Mouse (Mus musculus): ENCODE measurements around the gene Ankrd55. TPM values are rescaled to one million over a fixed set of nuclear protein-coding genes. Genes with fewer than 3 reads are reported as not detected.

Ankrd55 gene
- total and polyA plus RNA-seq, 2 experiments from 2014 or later = 5.7 to 15.6 TPM

DNA sequence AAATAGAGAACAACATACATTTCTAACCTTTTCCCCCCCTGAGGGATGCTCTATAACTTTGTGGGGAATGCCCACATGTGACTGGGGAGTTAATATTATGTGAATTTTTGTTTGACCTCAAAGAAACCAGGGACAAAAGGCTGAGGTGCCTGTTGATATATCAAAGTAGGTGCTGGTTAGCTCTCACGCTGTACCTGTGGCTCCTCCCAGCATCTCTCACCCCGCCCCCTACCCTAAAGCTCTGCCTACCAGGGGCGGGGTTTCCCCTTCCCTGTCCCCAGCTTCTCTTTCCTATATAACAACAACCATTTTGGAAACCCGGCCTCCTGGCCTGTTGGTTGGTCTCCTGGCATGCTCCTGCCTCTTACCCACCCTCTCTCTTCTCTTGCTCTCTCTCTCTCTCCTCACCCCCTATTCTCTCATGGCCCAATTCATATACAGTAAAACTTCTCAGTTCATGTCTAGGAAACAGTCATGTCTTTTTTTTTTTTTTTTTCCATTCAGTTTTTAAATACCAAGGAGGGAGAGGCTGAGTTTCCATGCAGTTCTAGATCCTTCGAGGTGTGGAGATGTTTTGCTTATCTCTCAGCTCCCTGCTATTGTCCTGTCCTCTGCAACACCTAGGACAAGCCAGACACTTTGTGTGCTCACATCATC lies 54.8 kb downstream of the Ankrd55 start:
- WGBS = 75% methylated on average over 5 of the region's 5 CpGs

DNA sequence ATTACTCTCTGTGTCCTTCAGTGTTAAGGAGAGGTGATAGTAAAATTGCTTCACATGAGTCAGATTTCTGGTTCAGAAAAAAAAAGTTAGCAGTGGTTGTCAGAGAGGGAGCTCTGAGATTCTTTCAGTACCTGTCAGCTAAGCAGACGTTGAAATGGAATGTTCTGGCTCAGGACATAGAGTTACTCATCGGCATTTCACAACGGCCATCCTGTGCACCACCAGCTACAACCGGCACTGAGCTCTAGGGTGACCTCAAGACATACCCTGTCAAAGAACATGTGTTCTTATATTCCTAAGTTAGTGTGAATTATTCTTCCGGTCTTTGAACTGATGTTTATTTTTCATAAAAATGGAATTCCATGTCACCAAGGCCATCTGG lies 55.4 kb downstream of the Ankrd55 start:
- 90% methylated on average over 5 of the region's 5 CpGs for WGBS
- Histone ChIP-seq H3K27me3 (ENCODE audit: insufficient read depth, low read length) (no peaks in the 10 kb centered on the region), H3K4me2 (ENCODE audit: low read depth) (no peak overlapping the region), H3K36me3 (ENCODE audit: insufficient read depth) (no peaks in the 10 kb centered on the region), H3K4me3 (ENCODE audit: low read depth, low read length) (no peak overlapping the region), H3K4me1 (ENCODE audit: insufficient read depth) (no peaks in the 10 kb centered on the region), H3K9me3 (ENCODE audit: low read length) (no peaks in the 10 kb centered on the region), H3K9ac (no peak overlapping the region), H3K27ac (ENCODE audit: low read depth, low read length) (no peak overlapping the region)
- no peak for ATAC-seq
- TF ChIP-seq CTCF (IDR thresholded peaks at IDR 0.05; ENCODE audit: low read depth) = no peak
- no peak for DNase-seq

More for the DNA sequence above, 54.8 kb downstream of the Ankrd55 start:
- TF ChIP-seq CTCF (IDR thresholded peaks at IDR 0.05; ENCODE audit: low read depth) = no peak
- H3K4me1 ChIP-seq (ENCODE audit: insufficient read depth) = no peaks in the 10 kb centered on the region
- DNase-seq (no peak), ATAC-seq (no peak)
- no peak overlapping the region for H3K27ac ChIP-seq (ENCODE audit: low read depth, low read length)
- H3K9me3 ChIP-seq (ENCODE audit: low read length) = no peaks in the 10 kb centered on the region
- H3K36me3 ChIP-seq (ENCODE audit: insufficient read depth) = no peaks in the 10 kb centered on the region
- H3K4me2 ChIP-seq (ENCODE audit: low read depth) = no peak overlapping the region
- no peaks in the 10 kb centered on the region for H3K27me3 ChIP-seq (ENCODE audit: insufficient read depth, low read length)
- H3K9ac ChIP-seq = no peak overlapping the region
- no peak overlapping the region for H3K4me3 ChIP-seq (ENCODE audit: low read depth, low read length)

DNA sequence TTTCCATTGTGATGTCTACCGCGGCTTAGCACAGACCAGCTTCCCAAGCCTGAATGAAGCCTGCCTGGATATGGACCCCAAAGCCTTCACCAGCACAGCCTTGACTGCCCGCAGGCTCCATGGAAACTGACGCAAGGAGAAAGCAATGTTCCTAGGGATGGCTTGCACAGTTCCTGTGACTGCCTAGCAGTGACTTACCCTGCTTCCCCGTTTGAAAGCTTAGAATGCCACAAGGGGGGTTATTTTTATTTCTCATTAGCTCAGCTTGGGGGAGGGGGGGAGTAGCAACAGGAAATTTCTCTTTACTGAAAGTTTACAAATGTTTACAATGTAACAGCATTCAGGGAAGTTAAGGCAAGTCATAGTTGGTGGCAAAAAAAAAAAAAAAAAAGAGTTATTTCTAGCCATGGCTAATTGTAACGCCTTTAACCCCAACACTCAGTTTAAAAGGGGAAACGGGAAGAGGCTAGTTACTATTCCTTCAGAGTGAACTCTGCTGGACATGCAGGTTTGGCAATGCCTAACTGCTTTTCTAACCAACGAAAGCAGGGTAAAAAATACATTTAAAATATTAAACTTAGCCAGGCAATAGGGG lies 56.1 kb downstream of the Ankrd55 start:
- H3K4me3 ChIP-seq (ENCODE audit: low read depth, low read length) = no peak overlapping the region
- no peaks in the 10 kb centered on the region for H3K9me3 ChIP-seq (ENCODE audit: low read length)
- no peak overlapping the region for H3K4me2 ChIP-seq (ENCODE audit: low read depth)
- DNase-seq = no peak
- TF ChIP-seq CTCF (IDR thresholded peaks at IDR 0.05; ENCODE audit: low read depth) = no peak
- H3K36me3 ChIP-seq (ENCODE audit: insufficient read depth) = no peaks in the 10 kb centered on the region
- no peaks in the 10 kb centered on the region for H3K4me1 ChIP-seq (ENCODE audit: insufficient read depth)
- WGBS = 80% methylated on average over 8 of the region's 8 CpGs
- no peak for ATAC-seq
- no peak overlapping the region for H3K27ac ChIP-seq (ENCODE audit: low read depth, low read length)
- no peaks in the 10 kb centered on the region for H3K27me3 ChIP-seq (ENCODE audit: insufficient read depth, low read length)
- no peak overlapping the region for H3K9ac ChIP-seq

DNA sequence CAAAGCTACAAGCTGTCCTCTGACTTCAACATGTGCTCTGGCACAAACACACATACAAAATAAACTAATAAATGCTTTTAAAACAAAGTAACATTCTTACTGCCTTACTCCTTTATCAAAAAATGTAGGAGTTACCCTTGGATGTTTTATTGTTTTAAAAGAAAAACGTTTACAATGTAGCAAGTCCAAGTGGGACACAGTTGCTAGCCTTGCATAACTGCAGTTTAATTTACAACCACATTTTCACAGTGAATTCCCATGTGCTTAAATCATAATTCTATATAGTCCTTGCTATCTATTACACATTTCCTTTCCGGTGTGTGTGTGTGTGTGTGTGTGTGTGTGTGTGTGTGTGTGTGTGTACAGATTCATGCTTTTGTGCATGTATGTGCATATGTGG lies 57.3 kb downstream of the Ankrd55 start:
- Histone ChIP-seq H3K27me3 (ENCODE audit: insufficient read depth, low read length) (no peaks in the 10 kb centered on the region), H3K27ac (ENCODE audit: low read depth, low read length) (no peak overlapping the region), H3K4me1 (ENCODE audit: insufficient read depth) (no peaks in the 10 kb centered on the region), H3K4me2 (ENCODE audit: low read depth) (no peak overlapping the region), H3K9ac (no peak overlapping the region), H3K9me3 (ENCODE audit: low read length) (no peaks in the 10 kb centered on the region), H3K36me3 (ENCODE audit: insufficient read depth) (no peaks in the 10 kb centered on the region), H3K4me3 (ENCODE audit: low read depth, low read length) (no peak overlapping the region)
- DNase-seq (no peak), ATAC-seq (no peak)
- no peak for TF ChIP-seq CTCF (IDR thresholded peaks at IDR 0.05; ENCODE audit: low read depth)
- 89% methylated on average over 2 of the region's 2 CpGs for WGBS

DNA sequence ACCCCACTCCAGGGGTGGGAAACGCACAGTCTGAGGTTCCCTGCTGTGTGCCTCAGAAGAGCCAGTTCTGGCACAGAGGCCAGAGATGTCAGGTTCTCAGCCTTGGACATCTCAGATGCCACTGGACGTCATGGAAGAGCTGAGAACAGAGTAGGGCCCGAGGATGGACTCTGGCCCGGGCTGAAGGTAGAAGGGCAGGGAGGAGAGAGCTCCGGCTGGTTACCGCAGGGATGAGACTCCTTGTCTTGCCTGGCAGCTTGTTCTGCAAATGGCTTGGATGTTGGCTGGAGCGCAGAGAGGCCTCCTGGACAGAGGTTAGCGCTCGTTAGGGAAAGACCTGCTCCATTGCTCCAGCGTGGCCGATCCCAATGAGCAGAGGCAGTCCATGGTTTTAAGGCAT lies 57.8 kb downstream of the Ankrd55 start:
- no peaks in the 10 kb centered on the region for H3K4me1 ChIP-seq (ENCODE audit: insufficient read depth)
- ATAC-seq = no peak
- H3K27me3 ChIP-seq (ENCODE audit: insufficient read depth, low read length) = no peaks in the 10 kb centered on the region
- no peak overlapping the region for H3K4me3 ChIP-seq (ENCODE audit: low read depth, low read length)
- H3K9me3 ChIP-seq (ENCODE audit: low read length) = no peaks in the 10 kb centered on the region
- no peak overlapping the region for H3K27ac ChIP-seq (ENCODE audit: low read depth, low read length)
- no peak overlapping the region for H3K4me2 ChIP-seq (ENCODE audit: low read depth)
- 78% methylated on average over 11 of the region's 11 CpGs for whole genome bisulfite sequencing
- no peak for DNase-seq
- no peak for TF ChIP-seq CTCF (IDR thresholded peaks at IDR 0.05; ENCODE audit: low read depth)
- H3K9ac ChIP-seq = no peak overlapping the region
- H3K36me3 ChIP-seq (ENCODE audit: insufficient read depth) = no peaks in the 10 kb centered on the region

DNA sequence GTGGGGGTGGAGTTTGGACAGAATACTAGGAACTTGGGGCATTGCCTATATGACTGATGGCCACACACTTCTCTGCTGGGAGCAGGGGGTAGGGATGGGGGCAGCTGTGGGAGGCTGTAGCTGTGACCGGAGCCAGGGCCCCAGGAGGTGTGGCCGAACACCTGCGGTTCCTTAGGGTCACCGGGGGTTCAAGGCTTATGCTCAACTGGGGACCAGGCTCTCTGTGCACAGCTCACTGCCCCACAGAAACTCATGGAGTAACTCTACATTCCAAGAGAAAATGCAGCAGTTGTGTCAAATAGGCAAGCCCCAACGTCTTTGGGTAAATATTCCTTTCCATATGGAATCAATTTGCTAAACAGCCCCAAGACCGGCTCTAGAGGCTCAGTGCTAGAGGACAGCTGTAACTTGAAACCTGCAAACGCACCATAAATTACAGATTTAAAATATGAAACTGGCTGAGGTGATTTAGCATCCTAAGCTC lies 58.5 kb downstream of the Ankrd55 start:
- H3K9ac ChIP-seq = no peak overlapping the region
- no peak overlapping the region for H3K4me3 ChIP-seq (ENCODE audit: low read depth, low read length)
- H3K36me3 ChIP-seq (ENCODE audit: insufficient read depth) = no peaks in the 10 kb centered on the region
- no peak for TF ChIP-seq CTCF (IDR thresholded peaks at IDR 0.05; ENCODE audit: low read depth)
- no peaks in the 10 kb centered on the region for H3K27me3 ChIP-seq (ENCODE audit: insufficient read depth, low read length)
- ATAC-seq (no peak), DNase-seq (no peak)
- H3K4me1 ChIP-seq (ENCODE audit: insufficient read depth) = no peaks in the 10 kb centered on the region
- no peaks in the 10 kb centered on the region for H3K9me3 ChIP-seq (ENCODE audit: low read length)
- no peak overlapping the region for H3K4me2 ChIP-seq (ENCODE audit: low read depth)
- H3K27ac ChIP-seq (ENCODE audit: low read depth, low read length) = no peak overlapping the region
- 63% methylated on average over 7 of the region's 7 CpGs for WGBS

DNA sequence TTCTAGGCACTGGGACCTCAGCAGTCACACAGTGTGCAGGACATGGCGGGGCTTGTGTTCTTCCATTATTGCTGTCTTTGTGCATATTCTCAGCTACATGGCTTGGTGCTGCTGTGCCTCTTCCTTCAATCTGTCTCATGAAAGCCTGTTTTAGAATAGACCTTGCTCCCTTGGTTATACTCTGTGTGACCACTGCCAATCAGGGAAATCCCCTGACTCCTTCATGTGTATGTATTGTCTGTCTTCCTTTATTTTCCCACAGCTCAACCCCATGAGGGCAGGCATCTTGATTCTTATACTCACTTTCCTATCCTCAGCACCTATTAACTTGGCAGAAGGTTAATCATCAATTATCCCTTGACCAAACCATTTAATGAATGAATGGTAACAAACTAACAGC lies 60.0 kb downstream of the Ankrd55 start:
- no peaks in the 10 kb centered on the region for H3K4me1 ChIP-seq (ENCODE audit: insufficient read depth)
- no peaks in the 10 kb centered on the region for H3K9me3 ChIP-seq (ENCODE audit: low read length)
- H3K4me2 ChIP-seq (ENCODE audit: low read depth) = no peak overlapping the region
- TF ChIP-seq CTCF (IDR thresholded peaks at IDR 0.05; ENCODE audit: low read depth) = no peak
- no peak overlapping the region for H3K9ac ChIP-seq
- no peaks in the 10 kb centered on the region for H3K36me3 ChIP-seq (ENCODE audit: insufficient read depth)
- no peak overlapping the region for H3K27ac ChIP-seq (ENCODE audit: low read depth, low read length)
- ATAC-seq (no peak), DNase-seq (no peak)
- H3K4me3 ChIP-seq (ENCODE audit: low read depth, low read length) = no peak overlapping the region
- 97% methylated on average over 1 of the region's 1 CpGs for WGBS
- H3K27me3 ChIP-seq (ENCODE audit: insufficient read depth, low read length) = no peaks in the 10 kb centered on the region
